ENCODE assay signal across 24 mouse cellular contexts in the genomic region with DNA sequence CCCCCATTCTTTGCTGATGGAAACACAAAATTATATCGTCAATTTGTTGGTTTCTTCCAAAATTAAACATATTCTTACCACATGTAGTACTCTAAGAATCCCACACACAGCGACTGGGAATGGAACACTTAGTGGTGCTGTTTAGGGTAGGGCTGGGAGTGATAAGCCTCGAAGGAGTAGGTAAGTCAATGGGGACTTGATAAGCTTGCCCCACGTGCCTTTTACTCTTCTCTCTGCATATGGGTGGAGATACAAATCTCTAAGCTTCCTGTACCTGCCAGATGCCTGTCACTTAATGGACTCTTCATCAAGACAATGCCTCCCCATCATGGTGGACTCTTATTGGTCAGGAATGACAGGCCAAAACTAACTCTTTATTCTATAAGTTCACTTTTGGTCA.
DNase-seq lines count a peak whose midpoint lies in the region; ATAC-seq and TF ChIP-seq lines count a peak whose summit lies in the region.
"Had no signal": no experiment of that assay in that cellular context is flagged by ENCODE, and none has a peak within 500 bp of the region (broad histone marks: within the 10 kb centered on the region; RNA-seq: fewer than 3 reads in every experiment).

No protein-coding gene starts in this region.

- no peak overlapping the region for H3K27ac ChIP-seq in thymus, adult 2 months (ENCODE audit: control insufficient read depth, insufficient read depth, low read length)
- H3K27ac ChIP-seq in MEL (ENCODE audit: control insufficient read depth, low read depth, low read length): no peak overlapping the region

- no peak for TF ChIP-seq EP300 in MEL (IDR thresholded peaks at IDR 0.05; ENCODE audit: low read depth in 1 of 2, low read length in 2 of 2)

- WGBS in thymus, adult 2 months: 60% methylated on average over 4 of the region's 4 CpGs

- H3K9me3 ChIP-seq in MEL (replicated peaks; ENCODE audit: insufficient read depth, low read length): no peaks in the 10 kb centered on the region
- H3K9me3 ChIP-seq: G1E had no signal

- DNase-seq in CD4-positive, CD25-positive, alpha-beta regulatory T cell, adult 2 months (ENCODE audit: low read depth, low spot score): peak; percentile 18
- peak; percentile 12 for DNase-seq in thymus, adult 2 months
- DNase-seq in thymus, postnatal 4 days: no peak
- DNase-seq in MEL (ENCODE audit: low read depth, low spot score): peak; percentile 18
- peak; percentile 41 for DNase-seq in induced T-regulatory cell, adult 2 months (ENCODE audit: low read depth)
- DNase-seq in natural killer cell, adult 2 months (ENCODE audit: low spot score in 2 of 2): no peak
- no peak for DNase-seq in lung, postnatal 10 days
- DNase-seq: adrenal gland, adult 2 months; adrenal gland, adult 8-10 months; adrenal gland, postnatal 10 days; adrenal gland, postnatal 14 days; adrenal gland, postnatal 25 days; adrenal gland, postnatal 36 days; B cell, adult 2 months; cerebellum, adult 11 months; cerebellum, adult 11-12 months; cerebellum, adult 18-20 months; cerebellum, adult 2 months; cerebellum, adult 8-10 months had no signal

- H3K4me1 ChIP-seq in thymus, adult 2 months (replicated peaks; ENCODE audit: control insufficient read depth, insufficient read depth, low read length): peaks cover 6% of the 10 kb centered on the region
- H3K4me1 ChIP-seq in MEL (ENCODE audit: control insufficient read depth in 1 of 2, insufficient read depth in 2 of 2, low read length in 2 of 2): peaks cover 6% of the 10 kb centered on the region in 2 experiments; a peak in 3 of 4 replicates

- H3K9ac ChIP-seq in MEL (ENCODE audit: control insufficient read depth, low read depth, low read length, poor library complexity, severe bottlenecking): no peak overlapping the region

- no peak for TF ChIP-seq CTCF in thymus, adult 2 months (IDR thresholded peaks at IDR 0.05; ENCODE audit: borderline replicate concordance, control insufficient read depth, extremely low read depth, insufficient read depth, low read length, poor library complexity)
- TF ChIP-seq CTCF in MEL (IDR thresholded peaks at IDR 0.05 in 2 of 3, conservative IDR thresholded peaks at IDR 0.05 in 1 of 3; ENCODE audit: control insufficient read depth in 1 of 3, insufficient read depth in 1 of 3, low read depth in 2 of 3, low read length in 3 of 3, poor library complexity in 1 of 3, severe bottlenecking in 1 of 3): no peak

- no peak for ATAC-seq in CD4-positive, CD25-positive, alpha-beta regulatory T cell, adult 4 months
- ATAC-seq: activated CD4-positive, CD25-positive, alpha-beta regulatory T cell, adult 4 months; Patski had no signal

- TF ChIP-seq RAD21 in MEL (IDR thresholded peaks at IDR 0.05; ENCODE audit: low read depth, low read length): no peak

- H3K27me3 ChIP-seq in thymus, adult 2 months (ENCODE audit: control insufficient read depth, insufficient read depth, low read length): no peaks in the 10 kb centered on the region
- no peaks in the 10 kb centered on the region for H3K27me3 ChIP-seq in MEL (ENCODE audit: control insufficient read depth in 1 of 2, insufficient read depth in 2 of 2, low read length in 2 of 2)
- H3K27me3 ChIP-seq: CH12.LX, Patski had no signal

- no peaks in the 10 kb centered on the region for H3K36me3 ChIP-seq in thymus, adult 2 months (ENCODE audit: control insufficient read depth, insufficient read depth, low read length)
- H3K36me3 ChIP-seq in MEL (ENCODE audit: control insufficient read depth in 1 of 2, insufficient read depth in 2 of 2, low read length in 2 of 2): peaks cover 0 to 6% of the 10 kb centered on the region in 2 experiments; a peak in 2 of 4 replicates
- H3K36me3 ChIP-seq: G1E had no signal

- H3K79me2 ChIP-seq in MEL (ENCODE audit: control insufficient read depth, insufficient read depth, low read length, poor library complexity): no peaks in the 10 kb centered on the region

- H3K4me3 ChIP-seq in thymus, adult 2 months (ENCODE audit: control insufficient read depth, insufficient read depth, low read length): no peak overlapping the region
- H3K4me3 ChIP-seq in MEL (ENCODE audit: control insufficient read depth in 1 of 2, insufficient read depth in 1 of 2, low read depth in 2 of 2, low read length in 2 of 2): no peak overlapping the region

- no peak for TF ChIP-seq POLR2A in thymus, adult 2 months (IDR thresholded peaks at IDR 0.05; ENCODE audit: control insufficient read depth, extremely low read depth, insufficient read depth, low read length, poor library complexity)
- TF ChIP-seq POLR2A in MEL (IDR thresholded peaks at IDR 0.05; ENCODE audit: control insufficient read depth in 1 of 2, insufficient read depth in 1 of 2, low read depth in 1 of 2, low read length in 2 of 2, poor library complexity in 1 of 2): no peak

TF ChIP-seq in MEL, 35 proteins besides CTCF, POLR2A, EP300 and RAD21:
- TF ChIP-seq USF1 (IDR thresholded peaks at IDR 0.05; ENCODE audit: low read depth, low read length): peak; percentile 60
- TF ChIP-seq MYB (IDR thresholded peaks at IDR 0.05; ENCODE audit: low read depth, low read length): no peak
- no peak for TF ChIP-seq JUND (IDR thresholded peaks at IDR 0.05; ENCODE audit: low read depth, low read length)
- peak; percentile 28; the same call in 1 of the 2 replicates for TF ChIP-seq GATA1 (IDR thresholded peaks at IDR 0.05; ENCODE audit: low read depth, low read length)
- 0 out of 2 replicates have a peak, but pooled peaks have one; percentile 29 for TF ChIP-seq ETS1 (IDR thresholded peaks at IDR 0.05; ENCODE audit: low read depth, low read length)
- TF ChIP-seq MAX (IDR thresholded peaks at IDR 0.05; ENCODE audit: low read length): peak; percentile 55; the same call in 1 of the 2 replicates
- TF ChIP-seq MYC (IDR thresholded peaks at IDR 0.05; ENCODE audit: low read depth, low read length): no peak
- TF ChIP-seq BHLHE40 (IDR thresholded peaks at IDR 0.05; ENCODE audit: borderline replicate concordance, low read depth, low read length): peak; percentile 45; the same call in 1 of the 2 replicates
TF ChIP-seq in MEL: peak in this region for 5.

Comparison
In these comparisons a context has a peak if more than half of its experiments do, and no peak if none do; other contexts are left out.
1. DNase-seq: peak in CD4-positive, CD25-positive, alpha-beta regulatory T cell, adult 2 months (single experiment), thymus, adult 2 months (single experiment), MEL (single experiment) and induced T-regulatory cell, adult 2 months (single experiment); none in thymus, postnatal 4 days (single experiment), natural killer cell, adult 2 months (0 of 2) and lung, postnatal 10 days (single experiment).